Mouse (Mus musculus) embryonic facial prominence, embryonic 13.5 days (tissue): ENCODE results near the gene Tnnc1. TPM values are rescaled to one million over a fixed set of nuclear protein-coding genes. Genes with fewer than 3 reads are reported as not detected.
A peak's percentile ranks its signal among the peaks of the same experiment; 100 is the strongest.

Source experiments
- ATAC-seq: fragments of 200-750 bp; cut with Nextera tagmentation; 2 replicates; pipeline ENCODE4 v1.8.0; 2017; ENCODE audit warnings: low read depth; ENCODE audit not compliant: insufficient number of reproducible peaks, insufficient read depth, low FRiP score, low TSS enrichment
- H3K27ac ChIP-seq: fragments of 300-500 bp; sonication (generic); 2 replicates; pipeline ENCODE4 v1.5.1; 2015; ENCODE audit warnings: moderate library complexity, mild to moderate bottlenecking, inconsistent platforms
- H3K27me3 ChIP-seq: fragments of 300-500 bp; sonication (generic); 2 replicates; pipeline ENCODE4 v1.6.1; 2015; ENCODE audit warnings: mild to moderate bottlenecking, inconsistent platforms
- H3K36me3 ChIP-seq: fragments of 300-500 bp; sonication (generic); 2 replicates; pipeline ENCODE4 v1.6.1; 2015; ENCODE audit warnings: mild to moderate bottlenecking, inconsistent platforms
- H3K4me1 ChIP-seq: fragments of 300-500 bp; sonication (generic); 2 replicates; pipeline ENCODE4 v1.6.1; 2015; ENCODE audit warnings: inconsistent platforms
- H3K4me2 ChIP-seq: fragments of 300-500 bp; sonication (generic); 2 replicates; pipeline ENCODE4 v1.6.1; 2015; ENCODE audit warnings: moderate library complexity, mild to moderate bottlenecking, inconsistent platforms
- H3K4me3 ChIP-seq: fragments of 300-500 bp; sonication (generic); 2 replicates; pipeline ENCODE4 v1.5.1; 2015; ENCODE audit warnings: mild to moderate bottlenecking, inconsistent platforms
- H3K9ac ChIP-seq: fragments of 300-500 bp; sonication (generic); 2 replicates; pipeline ENCODE4 v1.6.1; 2015; ENCODE audit warnings: mild to moderate bottlenecking, inconsistent platforms
- H3K9me3 ChIP-seq: fragments of 300-500 bp; sonication (generic); 2 replicates; pipeline ENCODE4 v1.6.1; 2016; ENCODE audit warnings: inconsistent platforms
- WGBS: fragments of 180-500 bp; shearing (Covaris S2); methylation state at CpG from one replicate; pipeline ENCODE4 v1.1.7; 2015; ENCODE audit warnings: mixed read lengths; 5-methylcytosine and 5-hydroxymethylcytosine counted together
- polyA plus RNA-seq: library from polyadenylated mRNA; unstranded; fragments of >200 nt; fragmentation: Nextera tagmentation; extraction: Ambion mirVana; gene quantifications from 2 replicates; pipeline ENCODE4 v1.2.1, GENCODE M21; 2015

The Tnnc1 gene
- polyA plus RNA-seq, 1 experiment from 2014 or later: 34.6 TPM

- no peak for ATAC-seq
- H3K27me3 ChIP-seq: no peaks in the 10 kb centered on the region
- H3K4me2 ChIP-seq: no peak overlapping the region
- no peak overlapping the region for H3K9ac ChIP-seq
- peaks cover 10% of the 10 kb centered on the region; the same call in 1 of the 2 replicates for H3K4me1 ChIP-seq
- H3K36me3 ChIP-seq: peaks cover 60% of the 10 kb centered on the region
- WGBS: 90% methylated on average over 13 of the region's 13 CpGs
- 0 out of 2 replicates have a peak overlapping the region, but pooled peaks have one; percentile 3 for H3K27ac ChIP-seq
- no peaks in the 10 kb centered on the region for H3K9me3 ChIP-seq
- H3K4me3 ChIP-seq: no peak overlapping the region
Measured at GRCm38 (mm10) chr14:31170963-31171362, 37.1 kb upstream of the Tnnc1 start.

- Histone ChIP-seq H3K9me3 (no peaks in the 10 kb centered on the region), H3K4me3 (no peak overlapping the region), H3K4me2 (no peak overlapping the region), H3K27ac (0 out of 2 replicates have a peak overlapping the region, but pooled peaks have one; percentile 3), H3K36me3 (peaks cover 64% of the 10 kb centered on the region), H3K27me3 (no peaks in the 10 kb centered on the region), H3K9ac (no peak overlapping the region), H3K4me1 (peaks cover 6% of the 10 kb centered on the region; the same call in 1 of the 2 replicates)
- 86% methylated on average over 11 of the region's 11 CpGs for WGBS
- no peak for ATAC-seq
Measured at GRCm38 (mm10) chr14:31171386-31171785, 36.7 kb upstream of the Tnnc1 start.

- Histone ChIP-seq H3K27me3 (no peaks in the 10 kb centered on the region), H3K9me3 (no peaks in the 10 kb centered on the region), H3K27ac (no peak overlapping the region), H3K36me3 (peaks cover 68% of the 10 kb centered on the region), H3K4me2 (no peak overlapping the region), H3K4me1 (peaks cover 2% of the 10 kb centered on the region; the same call in 1 of the 2 replicates), H3K4me3 (no peak overlapping the region), H3K9ac (no peak overlapping the region)
- 96% methylated on average over 15 of the region's 15 CpGs for WGBS
- no peak for ATAC-seq
Measured at GRCm38 (mm10) chr14:31171821-31172220, 36.3 kb upstream of the Tnnc1 start.

GRCm38 (mm10) chr14:31172781-31173455, 35.2 kb upstream of the Tnnc1 start:
- H3K36me3 ChIP-seq: peaks cover 79% of the 10 kb centered on the region
- H3K27me3 ChIP-seq: no peaks in the 10 kb centered on the region
- 81% methylated on average over 18 of the region's 18 CpGs for WGBS
- H3K4me2 ChIP-seq: no peak overlapping the region
- no peaks in the 10 kb centered on the region for H3K9me3 ChIP-seq
- H3K27ac ChIP-seq: no peak overlapping the region
- no peak for ATAC-seq
- no peaks in the 10 kb centered on the region for H3K4me1 ChIP-seq
- H3K9ac ChIP-seq: no peak overlapping the region
- no peak overlapping the region for H3K4me3 ChIP-seq

- ATAC-seq: no peak
- no peaks in the 10 kb centered on the region for H3K4me1 ChIP-seq
- no peak overlapping the region for H3K4me2 ChIP-seq
- peaks cover 84% of the 10 kb centered on the region for H3K36me3 ChIP-seq
- no peak overlapping the region for H3K9ac ChIP-seq
- no peak overlapping the region for H3K27ac ChIP-seq
- H3K4me3 ChIP-seq: no peak overlapping the region
- H3K27me3 ChIP-seq: no peaks in the 10 kb centered on the region
- H3K9me3 ChIP-seq: no peaks in the 10 kb centered on the region
- WGBS: 89% methylated on average over 7 of the region's 7 CpGs
Measured at GRCm38 (mm10) chr14:31173537-31173936, 34.6 kb upstream of the Tnnc1 start.

GRCm38 (mm10) chr14:31177287-31177686, 30.8 kb upstream of the Tnnc1 start:
- no peak overlapping the region for H3K27ac ChIP-seq
- no peak overlapping the region for H3K9ac ChIP-seq
- H3K4me2 ChIP-seq: no peak overlapping the region
- 88% methylated on average over 16 of the region's 16 CpGs for WGBS
- H3K36me3 ChIP-seq: peaks cover 98% of the 10 kb centered on the region
- ATAC-seq: no peak
- H3K9me3 ChIP-seq: no peaks in the 10 kb centered on the region
- no peaks in the 10 kb centered on the region for H3K27me3 ChIP-seq
- no peak overlapping the region for H3K4me3 ChIP-seq
- H3K4me1 ChIP-seq: no peaks in the 10 kb centered on the region

GRCm38 (mm10) chr14:31177715-31178114, 30.4 kb upstream of the Tnnc1 start:
- no peak overlapping the region for H3K4me3 ChIP-seq
- no peaks in the 10 kb centered on the region for H3K9me3 ChIP-seq
- H3K4me1 ChIP-seq: no peaks in the 10 kb centered on the region
- H3K9ac ChIP-seq: no peak overlapping the region
- H3K36me3 ChIP-seq: peaks cover 98% of the 10 kb centered on the region
- no peak overlapping the region for H3K27ac ChIP-seq
- 94% methylated on average over 5 of the region's 5 CpGs for WGBS
- no peak overlapping the region for H3K4me2 ChIP-seq
- no peaks in the 10 kb centered on the region for H3K27me3 ChIP-seq
- no peak for ATAC-seq

- Histone ChIP-seq H3K4me3 (no peak overlapping the region), H3K4me1 (no peaks in the 10 kb centered on the region), H3K27me3 (no peaks in the 10 kb centered on the region), H3K4me2 (no peak overlapping the region), H3K9me3 (no peaks in the 10 kb centered on the region), H3K9ac (no peak overlapping the region), H3K36me3 (peaks cover 98% of the 10 kb centered on the region), H3K27ac (no peak overlapping the region)
- WGBS: 93% methylated on average over 11 of the region's 12 CpGs
- ATAC-seq: no peak
Measured at GRCm38 (mm10) chr14:31179677-31180365, 28.3 kb upstream of the Tnnc1 start.

GRCm38 (mm10) chr14:31181512-31181911, 26.6 kb upstream of the Tnnc1 start:
- Histone ChIP-seq H3K9ac (no peak overlapping the region), H3K27ac (no peak overlapping the region), H3K36me3 (peaks cover 98% of the 10 kb centered on the region), H3K27me3 (no peaks in the 10 kb centered on the region), H3K4me1 (no peaks in the 10 kb centered on the region), H3K9me3 (no peaks in the 10 kb centered on the region), H3K4me2 (no peak overlapping the region), H3K4me3 (no peak overlapping the region)
- ATAC-seq: no peak
- 89% methylated on average over 4 of the region's 4 CpGs for WGBS

- Histone ChIP-seq H3K27me3 (no peaks in the 10 kb centered on the region), H3K9ac (no peak overlapping the region), H3K4me1 (no peaks in the 10 kb centered on the region), H3K36me3 (peaks cover 98% of the 10 kb centered on the region), H3K9me3 (no peaks in the 10 kb centered on the region), H3K4me2 (no peak overlapping the region), H3K27ac (no peak overlapping the region), H3K4me3 (no peak overlapping the region)
- 74% methylated on average over 2 of the region's 2 CpGs for whole genome bisulfite sequencing
- ATAC-seq: no peak
Measured at GRCm38 (mm10) chr14:31182786-31183290, 25.3 kb upstream of the Tnnc1 start.

GRCm38 (mm10) chr14:31183541-31183940, 24.6 kb upstream of the Tnnc1 start:
- no peaks in the 10 kb centered on the region for H3K27me3 ChIP-seq
- H3K9me3 ChIP-seq: no peaks in the 10 kb centered on the region
- H3K9ac ChIP-seq: no peak overlapping the region
- no peak for ATAC-seq
- peaks cover 99% of the 10 kb centered on the region for H3K36me3 ChIP-seq
- H3K4me3 ChIP-seq: no peak overlapping the region
- no peak overlapping the region for H3K27ac ChIP-seq
- WGBS: 87% methylated on average over 5 of the region's 5 CpGs
- H3K4me1 ChIP-seq: no peaks in the 10 kb centered on the region
- H3K4me2 ChIP-seq: no peak overlapping the region

- ATAC-seq: no peak
- H3K4me3 ChIP-seq: no peak overlapping the region
- peaks cover 99% of the 10 kb centered on the region for H3K36me3 ChIP-seq
- H3K27me3 ChIP-seq: no peaks in the 10 kb centered on the region
- 89% methylated on average over 12 of the region's 12 CpGs for WGBS
- no peak overlapping the region for H3K9ac ChIP-seq
- no peaks in the 10 kb centered on the region for H3K4me1 ChIP-seq
- H3K27ac ChIP-seq: no peak overlapping the region
- H3K4me2 ChIP-seq: no peak overlapping the region
- H3K9me3 ChIP-seq: no peaks in the 10 kb centered on the region
Measured at GRCm38 (mm10) chr14:31184195-31184594, 23.9 kb upstream of the Tnnc1 start.
